Mouse (Mus musculus): Measurements from ENCODE around the gene Lck. TPM values are rescaled to one million over a fixed set of nuclear protein-coding genes. Genes with fewer than 3 reads are reported as not detected.

The Lck gene
- total and polyA plus RNA-seq, 3 experiments: 2.7 to 6.9 TPM; not detected in 1

DNA sequence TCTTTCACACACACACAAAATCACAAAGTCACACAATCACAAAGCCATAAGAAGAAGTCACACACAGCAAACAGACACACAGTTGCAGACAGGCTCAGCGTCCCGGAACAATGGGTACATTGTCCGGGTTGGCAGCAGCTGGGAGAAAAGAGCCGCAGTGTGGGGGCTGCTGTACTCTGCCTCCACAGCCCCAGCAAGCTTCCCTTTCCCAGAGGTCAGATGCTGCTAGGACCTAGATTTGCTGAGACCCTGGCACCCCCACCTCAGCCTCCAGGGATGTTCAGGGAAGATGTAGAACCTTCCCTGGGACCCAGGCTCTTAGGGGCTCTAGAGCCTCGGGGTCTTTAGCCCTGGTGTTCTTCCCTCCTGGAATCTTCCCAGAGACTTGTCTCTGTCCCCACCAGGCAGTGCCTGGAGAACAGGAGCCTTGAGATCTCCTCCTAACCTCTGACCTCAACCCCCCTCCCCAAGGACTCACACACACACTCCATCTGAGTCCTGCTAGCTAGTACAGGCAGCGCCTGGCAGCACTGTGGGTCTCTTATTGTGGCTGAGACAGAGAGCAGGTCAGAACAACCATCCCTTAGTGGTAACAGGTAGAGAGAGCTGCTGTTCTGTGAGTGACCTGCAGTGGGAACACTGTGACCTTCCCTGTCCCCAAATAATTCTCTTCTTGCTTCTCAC, 61.9 kb downstream of the Lck start:
- TF ChIP-seq USF1 (IDR thresholded peaks at IDR 0.05; ENCODE audit: low read depth, low read length) (no peak), CHD1 (IDR thresholded peaks at IDR 0.05; ENCODE audit: low read depth, low read length) (no peak), ZNF384 (IDR thresholded peaks at IDR 0.05; ENCODE audit: low read depth, low read length) (no peak), CTCF (IDR thresholded peaks at IDR 0.05 in 2 of 3, conservative IDR thresholded peaks at IDR 0.05 in 1 of 3; ENCODE audit: control insufficient read depth in 1 of 3, insufficient read depth in 1 of 3, low read depth in 2 of 3, low read length in 3 of 3, poor library complexity in 1 of 3, severe bottlenecking in 1 of 3) (no peak), ZC3H11A (IDR thresholded peaks at IDR 0.05; ENCODE audit: low read depth, low read length) (no peak), ETS1 (IDR thresholded peaks at IDR 0.05; ENCODE audit: low read depth, low read length) (no peak), TBP (IDR thresholded peaks at IDR 0.05; ENCODE audit: low read depth, low read length) (no peak), ZMIZ1 (IDR thresholded peaks at IDR 0.05; ENCODE audit: low read depth, low read length) (no peak), NELFE (IDR thresholded peaks at IDR 0.05; ENCODE audit: low read depth, low read length) (no peak)

DNA sequence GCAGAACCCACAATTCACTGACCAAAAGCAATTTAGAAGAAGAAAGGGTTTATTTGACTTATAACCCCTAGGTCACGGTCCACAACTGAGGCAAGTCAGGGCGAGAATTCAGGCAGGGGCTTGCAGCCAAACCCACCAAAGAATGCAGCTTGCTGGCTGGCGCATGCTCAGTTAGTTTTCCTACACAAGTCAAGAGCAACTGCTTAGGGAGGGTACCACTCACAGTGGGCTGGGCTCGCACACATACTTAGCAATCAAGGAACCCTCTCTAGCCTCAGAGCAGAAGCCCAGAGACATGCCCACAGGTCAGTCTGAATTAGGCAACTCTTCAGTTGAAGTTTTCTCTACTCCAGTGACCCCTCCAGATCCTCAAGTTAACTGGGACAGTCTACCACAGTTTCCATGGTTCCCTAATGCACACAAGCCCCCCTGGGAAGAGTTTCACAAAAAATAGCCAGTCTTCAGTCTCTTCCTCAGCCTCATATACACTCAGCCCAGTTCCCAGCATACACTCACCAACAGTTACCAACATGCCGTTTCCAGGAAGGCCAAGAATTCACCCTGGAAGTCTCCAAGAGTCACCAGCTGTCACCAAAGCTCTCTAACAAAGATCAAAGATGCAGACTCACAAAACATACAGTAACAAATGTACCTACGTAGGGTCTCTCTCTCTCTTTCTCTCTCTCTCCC, 62.6 kb downstream of the Lck start:
- Histone ChIP-seq H3K9me3 (replicated peaks; ENCODE audit: insufficient read depth, low read length) (no peaks in the 10 kb centered on the region), H3K4me3 (ENCODE audit: control insufficient read depth in 1 of 2, insufficient read depth in 1 of 2, low read depth in 2 of 2, low read length in 2 of 2) (no peak overlapping the region), H3K27me3 (ENCODE audit: control insufficient read depth in 1 of 2, insufficient read depth in 2 of 2, low read length in 2 of 2) (no peaks in the 10 kb centered on the region), H3K27ac (ENCODE audit: control insufficient read depth, low read depth, low read length) (no peak overlapping the region), H3K79me2 (ENCODE audit: control insufficient read depth, insufficient read depth, low read length, poor library complexity) (no peaks in the 10 kb centered on the region; the same call in 1 of the 2 replicates), H3K9ac (ENCODE audit: control insufficient read depth, low read depth, low read length, poor library complexity, severe bottlenecking) (no peak overlapping the region), H3K4me1 (ENCODE audit: control insufficient read depth in 1 of 2, insufficient read depth in 2 of 2, low read length in 2 of 2) (peaks cover 0 to 6% of the 10 kb centered on the region in 2 experiments; a peak in 2 of 4 replicates), H3K36me3 (ENCODE audit: control insufficient read depth in 1 of 2, insufficient read depth in 2 of 2, low read length in 2 of 2) (no peaks in the 10 kb centered on the region)
- DNase-seq (ENCODE audit: low read depth, low spot score): no peak
- TF ChIP-seq MYB (IDR thresholded peaks at IDR 0.05; ENCODE audit: low read depth, low read length): no peak
- no peak for TF ChIP-seq USF2 (IDR thresholded peaks at IDR 0.05; ENCODE audit: borderline replicate concordance in 1 of 2, insufficient read depth in 1 of 2, low read depth in 1 of 2, low read length in 2 of 2)
- no peak for TF ChIP-seq GATA1 (IDR thresholded peaks at IDR 0.05; ENCODE audit: low read depth, low read length)

More for the DNA sequence above, 61.9 kb downstream of the Lck start:
- Histone ChIP-seq H3K36me3 (ENCODE audit: control insufficient read depth in 1 of 2, insufficient read depth in 2 of 2, low read length in 2 of 2) (no peaks in the 10 kb centered on the region), H3K9ac (ENCODE audit: control insufficient read depth, low read depth, low read length, poor library complexity, severe bottlenecking) (no peak overlapping the region), H3K9me3 (replicated peaks; ENCODE audit: insufficient read depth, low read length) (no peaks in the 10 kb centered on the region), H3K27ac (ENCODE audit: control insufficient read depth, low read depth, low read length) (no peak overlapping the region), H3K27me3 (ENCODE audit: control insufficient read depth in 1 of 2, insufficient read depth in 2 of 2, low read length in 2 of 2) (no peaks in the 10 kb centered on the region), H3K4me3 (ENCODE audit: control insufficient read depth in 1 of 2, insufficient read depth in 1 of 2, low read depth in 2 of 2, low read length in 2 of 2) (no peak overlapping the region), H3K79me2 (ENCODE audit: control insufficient read depth, insufficient read depth, low read length, poor library complexity) (no peaks in the 10 kb centered on the region; the same call in 1 of the 2 replicates), H3K4me1 (ENCODE audit: control insufficient read depth in 1 of 2, insufficient read depth in 2 of 2, low read length in 2 of 2) (peaks cover 0 to 6% of the 10 kb centered on the region in 2 experiments; a peak in 2 of 4 replicates)
- DNase-seq (ENCODE audit: low read depth, low spot score): no peak

DNA sequence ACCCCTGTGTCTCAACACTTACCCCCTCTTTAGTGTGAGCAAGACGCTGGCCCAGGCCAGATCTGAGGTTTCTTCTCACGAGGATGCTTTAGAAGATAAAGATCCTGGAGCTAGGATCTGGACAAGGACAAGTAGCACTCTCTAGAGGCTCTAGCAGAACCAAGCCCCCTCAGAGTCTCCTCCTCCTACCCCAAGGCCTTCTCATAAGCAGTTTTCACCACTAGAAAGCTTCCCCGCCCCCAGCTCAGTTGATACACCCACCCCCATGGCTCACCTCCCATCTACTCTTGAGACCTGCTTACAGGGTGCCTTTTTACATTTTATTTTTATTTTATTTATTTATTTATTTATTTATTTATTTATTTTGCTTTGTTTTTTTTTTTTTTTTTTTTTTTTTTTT, 63.8 kb downstream of the Lck start:
- Histone ChIP-seq H3K9ac (ENCODE audit: control insufficient read depth, low read depth, low read length, poor library complexity, severe bottlenecking) (no peak overlapping the region), H3K9me3 (replicated peaks; ENCODE audit: insufficient read depth, low read length) (no peaks in the 10 kb centered on the region), H3K4me1 (ENCODE audit: control insufficient read depth in 1 of 2, insufficient read depth in 2 of 2, low read length in 2 of 2) (peaks cover 0 to 6% of the 10 kb centered on the region in 2 experiments; a peak in 2 of 4 replicates), H3K36me3 (ENCODE audit: control insufficient read depth in 1 of 2, insufficient read depth in 2 of 2, low read length in 2 of 2) (no peaks in the 10 kb centered on the region), H3K4me3 (ENCODE audit: control insufficient read depth in 1 of 2, insufficient read depth in 1 of 2, low read depth in 2 of 2, low read length in 2 of 2) (no peak overlapping the region), H3K79me2 (ENCODE audit: control insufficient read depth, insufficient read depth, low read length, poor library complexity) (no peaks in the 10 kb centered on the region; the same call in 1 of the 2 replicates), H3K27ac (ENCODE audit: control insufficient read depth, low read depth, low read length) (no peak overlapping the region), H3K27me3 (ENCODE audit: control insufficient read depth in 1 of 2, insufficient read depth in 2 of 2, low read length in 2 of 2) (no peaks in the 10 kb centered on the region)
- DNase-seq (ENCODE audit: low read depth, low spot score): no peak
- no peak for TF ChIP-seq MXI1 (IDR thresholded peaks at IDR 0.05; ENCODE audit: low read depth, low read length)
- no peak for TF ChIP-seq MAFK (IDR thresholded peaks at IDR 0.05; ENCODE audit: borderline replicate concordance, low read depth, low read length)
- no peak for TF ChIP-seq ZMIZ1 (IDR thresholded peaks at IDR 0.05; ENCODE audit: low read depth, low read length)
- TF ChIP-seq NRF1 (IDR thresholded peaks at IDR 0.05; ENCODE audit: insufficient read depth, low read depth, low read length, poor library complexity, severe bottlenecking): no peak
- TF ChIP-seq EP300 (IDR thresholded peaks at IDR 0.05; ENCODE audit: low read depth in 1 of 2, low read length in 2 of 2): no peak
- TF ChIP-seq TBP (IDR thresholded peaks at IDR 0.05; ENCODE audit: low read depth, low read length): no peak
- no peak for TF ChIP-seq NELFE (IDR thresholded peaks at IDR 0.05; ENCODE audit: low read depth, low read length)
- TF ChIP-seq E2F4 (IDR thresholded peaks at IDR 0.05; ENCODE audit: borderline replicate concordance, low read depth, low read length): no peak
- no peak for TF ChIP-seq SMC3 (IDR thresholded peaks at IDR 0.05; ENCODE audit: low read depth, low read length)
